Mouse (Mus musculus): ENCODE measurements around the gene Hdgfl2. TPM values are rescaled to one million over a fixed set of nuclear protein-coding genes. Genes with fewer than 3 reads are reported as not detected.

The Hdgfl2 gene
- total and polyA plus RNA-seq, 3 experiments: 35.3 to 93.6 (median 68.9) TPM

DNA sequence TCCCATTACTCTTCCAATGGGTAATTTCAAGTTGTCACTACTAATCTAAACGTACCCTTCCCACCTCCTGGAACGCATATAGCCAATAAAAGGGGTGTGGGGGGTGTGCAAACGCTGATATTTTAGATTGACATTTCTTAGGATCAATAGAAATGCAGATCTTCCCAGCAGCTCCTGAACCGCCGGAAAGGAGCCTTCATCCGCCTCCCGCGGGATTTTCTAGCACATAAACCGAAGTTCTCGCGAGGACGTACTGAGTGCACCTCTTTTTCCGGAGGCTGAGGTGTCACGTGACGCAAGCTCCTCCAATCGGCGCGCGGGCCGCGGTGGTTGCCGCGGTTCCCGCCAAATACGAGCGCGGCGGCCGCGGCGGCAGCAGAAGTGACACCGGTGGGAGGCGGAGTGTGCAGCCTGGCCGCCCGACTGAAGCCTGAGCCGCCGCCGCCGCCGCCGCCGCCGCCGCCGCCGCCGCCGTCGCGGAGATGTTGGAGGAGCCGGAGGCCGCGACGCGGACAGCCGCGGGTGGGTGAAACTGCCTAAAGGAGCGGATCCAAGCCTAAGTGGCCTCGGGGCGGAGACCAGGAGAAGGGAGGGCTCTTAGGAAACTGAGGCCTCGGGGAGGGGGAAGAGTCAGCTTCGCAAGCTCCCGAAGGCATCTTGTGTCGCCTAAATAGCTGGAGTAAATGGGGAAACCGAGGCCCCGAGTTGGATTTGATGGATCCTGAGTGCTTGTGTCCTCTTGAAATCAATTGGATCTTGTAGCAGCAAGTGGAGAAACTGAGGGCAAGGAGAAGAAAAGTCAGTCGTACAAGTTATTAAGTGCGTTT, 39.2 kb upstream of the Hdgfl2 start, which contains the start of gene Chaf1a:
Gene Chaf1a (plus strand): TSS at position 410 of the 827 bp plus-strand sequence.
- H3K4me2 ChIP-seq (ENCODE audit: insufficient read depth, low read depth, poor library complexity, severe bottlenecking): peak within 1 kb of the TSS; percentile 81
- peak within 1 kb of the TSS; percentile 78 to 89 (median 80) for H3K4me3 ChIP-seq (replicated peaks in 1 of 3; ENCODE audit: low read depth in 2 of 3, low read length in 2 of 3, poor library complexity in 1 of 3)
- H3K36me3 ChIP-seq (replicated peaks in 1 of 2; ENCODE audit: control insufficient read depth in 1 of 2, insufficient read depth in 1 of 2, low read length in 1 of 2): peaks cover 12 to 26% of the 10 kb centered on the region in 2 experiments
- peak within 1 kb of the TSS; percentile 35; the same call in 1 of the 2 replicates for H3K27ac ChIP-seq (ENCODE audit: insufficient read depth, low read depth)
- DNase-seq (ENCODE audit: extremely low read depth): peak; percentile 99
- TF ChIP-seq JUND (conservative IDR thresholded peaks at IDR 0.05; ENCODE audit: low read depth, low read length): no peak
- TF ChIP-seq POLR2A (IDR thresholded peaks at IDR 0.05; ENCODE audit: low read depth, low read length): peak; percentile 86
- peak; percentile 80 for TF ChIP-seq SIN3A (IDR thresholded peaks at IDR 0.05; ENCODE audit: low read length)
- TF ChIP-seq KAT2A (IDR thresholded peaks at IDR 0.05; ENCODE audit: insufficient replicate concordance, low read length): peak; percentile 53; the same call in 1 of the 2 replicates
- no peak for TF ChIP-seq MAFK (IDR thresholded peaks at IDR 0.05; ENCODE audit: insufficient replicate concordance, low read length)
- no peak for TF ChIP-seq ZKSCAN1 (IDR thresholded peaks at IDR 0.05; ENCODE audit: borderline replicate concordance, low read depth, low read length)
- no peak; the same call in 1 of the 2 replicates for TF ChIP-seq MXI1 (IDR thresholded peaks at IDR 0.05; ENCODE audit: low read depth, low read length)
- TF ChIP-seq SMC3 (IDR thresholded peaks at IDR 0.05; ENCODE audit: low read depth, low read length): no peak
- TF ChIP-seq MAZ (IDR thresholded peaks at IDR 0.05; ENCODE audit: low read depth, low read length): no peak
- peak; percentile 88 for TF ChIP-seq ELF1 (IDR thresholded peaks at IDR 0.05; ENCODE audit: low read depth, low read length)
- TF ChIP-seq TCF12 (IDR thresholded peaks at IDR 0.05; ENCODE audit: low read depth, low read length): peak; percentile 52
- peak; percentile 74 for TF ChIP-seq HCFC1 (IDR thresholded peaks at IDR 0.05; ENCODE audit: low read depth, low read length)
- TF ChIP-seq ZMIZ1 (IDR thresholded peaks at IDR 0.05; ENCODE audit: low read depth, low read length): peak; percentile 75; the same call in 1 of the 2 replicates
- TF ChIP-seq CTCF (conservative IDR thresholded peaks at IDR 0.05 in 1 of 2, IDR thresholded peaks at IDR 0.05 in 1 of 2; ENCODE audit: low read depth in 2 of 2, low read length in 2 of 2): no peak
- no peak for TF ChIP-seq GABPA (IDR thresholded peaks at IDR 0.05; ENCODE audit: insufficient replicate concordance, low read depth, low read length)
- no peak for TF ChIP-seq PAX5 (IDR thresholded peaks at IDR 0.05; ENCODE audit: low read length)
- TF ChIP-seq POLR2AphosphoS2 (IDR thresholded peaks at IDR 0.05; ENCODE audit: low read depth, low read length): peak; percentile 77; the same call in 1 of the 2 replicates
- TF ChIP-seq JUN (IDR thresholded peaks at IDR 0.05; ENCODE audit: insufficient read depth, low read depth, low read length): no peak
- TF ChIP-seq USF2 (conservative IDR thresholded peaks at IDR 0.05; ENCODE audit: low read depth, low read length): peak; percentile 98
- TF ChIP-seq RCOR1 (conservative IDR thresholded peaks at IDR 0.05; ENCODE audit: low read depth, low read length): no peak
- peak; percentile 99 for TF ChIP-seq USF1 (IDR thresholded peaks at IDR 0.05; ENCODE audit: low read depth, low read length)
- TF ChIP-seq E2F4 (IDR thresholded peaks at IDR 0.05; ENCODE audit: insufficient replicate concordance, low read depth, low read length): peak; percentile 80; the same call in 1 of the 2 replicates
- peak; percentile 76 for TF ChIP-seq NELFE (IDR thresholded peaks at IDR 0.05; ENCODE audit: low read depth, low read length)
- peak; percentile 84 for TF ChIP-seq TBP (conservative IDR thresholded peaks at IDR 0.05; ENCODE audit: low read depth, low read length)
- peak; percentile 97 for TF ChIP-seq MAX (IDR thresholded peaks at IDR 0.05; ENCODE audit: low read length)
- TF ChIP-seq BHLHE40 (IDR thresholded peaks at IDR 0.05; ENCODE audit: low read depth, low read length): peak; percentile 66
- peak; percentile 99 for TF ChIP-seq CHD2 (IDR thresholded peaks at IDR 0.05; ENCODE audit: low read length)
- no peaks in the 10 kb centered on the region for H3K27me3 ChIP-seq (replicated peaks)
- dilution Hi-C loops (cut with MboI; ENCODE audit: extremely low pct_ligation_motif_present, extremely low pct_unique_long_range_greater_than_20kb, low sequenced_read_pairs) (no loop called here), in situ Hi-C loops (cut with MboI; ENCODE audit: low pct_ligation_motif_present, low pct_unique_long_range_greater_than_20kb, low sequenced_read_pairs) (loop anchor here (5.0 kb wide), 1 partner anchor 37 kb away; the partner anchor contains the start of genes Hdgfl2 and Ubxn6)
- peak within 1 kb of the TSS; percentile 82 for H3K9ac ChIP-seq (ENCODE audit: insufficient read depth, low read depth)
- no peaks in the 10 kb centered on the region for H3K9me3 ChIP-seq (replicated peaks; ENCODE audit: low read length)
- H3K79me2 ChIP-seq (replicated peaks; ENCODE audit: control insufficient read depth, extremely low read depth, insufficient read depth, poor library complexity, severe bottlenecking): peaks cover 60% of the 10 kb centered on the region
- peaks cover 0 to 39% of the 10 kb centered on the region in 2 experiments; a peak in 2 of 4 replicates for H3K4me1 ChIP-seq (ENCODE audit: control insufficient read depth in 1 of 2, insufficient read depth in 2 of 2)
